Mouse (Mus musculus) brain, embryonic 14.5 days (tissue): ENCODE measurements around the gene Pmis2.

Experiments used
- CTCF ChIP-seq: fragments of 200-500 bp; IDR thresholded peaks from 2 replicates; pipeline ENCODE4 v1.5.1; 2012; ENCODE audit warnings: inconsistent platforms, mild to moderate bottlenecking, moderate library complexity, borderline replicate concordance; ENCODE audit not compliant: insufficient read depth, insufficient read length; ENCODE audit errors: extremely low read depth
- POLR2A ChIP-seq: fragments of 200-500 bp; IDR thresholded peaks from 2 replicates; pipeline ENCODE4 v1.6.1; 2012; ENCODE audit warnings: mild to moderate bottlenecking, inconsistent platforms, borderline replicate concordance; ENCODE audit not compliant: poor library complexity, insufficient read depth, insufficient read length, severe bottlenecking; ENCODE audit errors: extremely low read depth

GRCm38 (mm10) chr7:30706214-30706882 lies 34.9 kb upstream of the Pmis2 start:
- TF ChIP-seq CTCF (no peak), POLR2A (no peak)
